Mouse (Mus musculus) heart, embryonic 13.5 days (tissue): ENCODE results near the gene Scn5a. TPM values are rescaled to one million over a fixed set of nuclear protein-coding genes. Genes with fewer than 3 reads are reported as not detected.

Experiments
- ATAC-seq: fragments of 200-750 bp; cut with Nextera tagmentation; 2 replicates; pipeline ENCODE4 v1.8.0; 2017; ENCODE audit warnings: moderate TSS enrichment; ENCODE audit not compliant: insufficient number of reproducible peaks, low FRiP score, low TSS enrichment; ENCODE audit errors: extremely low read depth
- H3K27ac ChIP-seq: fragments of 300-500 bp; sonication (generic); replicated peaks from 2 replicates; pipeline ENCODE4 v1.5.1; 2015; ENCODE audit warnings: moderate library complexity, mild to moderate bottlenecking, inconsistent platforms
- H3K27me3 ChIP-seq: fragments of 300-500 bp; sonication (generic); replicated peaks from 2 replicates; pipeline ENCODE4 v1.6.1; 2015; ENCODE audit warnings: mild to moderate bottlenecking, inconsistent platforms
- H3K36me3 ChIP-seq: fragments of 300-500 bp; sonication (generic); 2 replicates; pipeline ENCODE4 v1.6.1; 2015; ENCODE audit warnings: mild to moderate bottlenecking, inconsistent platforms
- H3K4me1 ChIP-seq: fragments of 300-500 bp; sonication (generic); 2 replicates; pipeline ENCODE4 v1.6.1; 2015; ENCODE audit warnings: inconsistent platforms
- H3K4me2 ChIP-seq: fragments of 300-500 bp; sonication (generic); 2 replicates; pipeline ENCODE4 v1.6.1; 2015; ENCODE audit warnings: inconsistent platforms, mild to moderate bottlenecking, moderate library complexity
- H3K4me3 ChIP-seq: fragments of 300-500 bp; sonication (generic); 2 replicates; pipeline ENCODE4 v1.5.1; 2015; ENCODE audit warnings: moderate library complexity, mild to moderate bottlenecking, inconsistent platforms
- H3K9ac ChIP-seq: fragments of 300-500 bp; sonication (generic); 2 replicates; pipeline ENCODE4 v1.6.1; 2015; ENCODE audit warnings: inconsistent platforms, mild to moderate bottlenecking, moderate library complexity
- H3K9me3 ChIP-seq: fragments of 300-500 bp; sonication (generic); 2 replicates; pipeline ENCODE4 v1.6.1; 2016; ENCODE audit warnings: inconsistent platforms
- WGBS: fragments of 180-500 bp; shearing (Covaris S2); methylation state at CpG from one replicate; pipeline ENCODE4 v1.1.7; 2015; ENCODE audit warnings: mixed read lengths; 5-methylcytosine and 5-hydroxymethylcytosine counted together
- polyA plus RNA-seq: library from polyadenylated mRNA; unstranded; fragments of >200 nt; fragmentation: Nextera tagmentation; extraction: Ambion mirVana; gene quantifications from 2 replicates; pipeline ENCODE4 v1.2.1, GENCODE M21; 2015

The Scn5a gene
- polyA plus RNA-seq, 1 experiment from 2014 or later, result 7.8 TPM

DNA sequence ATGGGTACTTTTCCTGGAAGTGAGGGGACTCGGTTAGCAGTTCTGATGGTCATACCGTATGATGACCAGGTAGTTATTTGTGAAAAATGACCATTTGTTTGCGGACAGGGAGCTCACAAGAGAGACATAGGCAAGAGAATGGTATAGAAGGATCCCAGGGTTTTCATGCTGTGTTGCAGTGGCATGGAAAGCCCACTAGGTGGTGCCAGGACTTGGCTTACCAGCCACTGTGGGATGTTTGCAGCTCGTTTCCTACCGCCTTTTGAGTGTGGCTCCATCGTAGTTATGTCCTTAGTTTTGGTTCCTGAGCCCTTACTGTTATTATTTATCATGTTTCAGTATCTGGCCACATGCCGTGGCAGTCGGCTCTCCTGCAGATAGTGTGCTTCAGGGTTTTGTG lies 118.4 kb downstream of the Scn5a start:
- 41% methylated on average over 8 of the region's 8 CpGs for WGBS
- Histone ChIP-seq H3K27ac (no peak overlapping the region), H3K4me1 (peaks cover 18% of the 10 kb centered on the region), H3K36me3 (peaks cover 55% of the 10 kb centered on the region), H3K27me3 (no peaks in the 10 kb centered on the region), H3K9me3 (no peaks in the 10 kb centered on the region), H3K9ac (peak overlapping the region; percentile 55; the same call in 1 of the 2 replicates), H3K4me3 (no peak overlapping the region), H3K4me2 (no peak overlapping the region)
- no peak for ATAC-seq

DNA sequence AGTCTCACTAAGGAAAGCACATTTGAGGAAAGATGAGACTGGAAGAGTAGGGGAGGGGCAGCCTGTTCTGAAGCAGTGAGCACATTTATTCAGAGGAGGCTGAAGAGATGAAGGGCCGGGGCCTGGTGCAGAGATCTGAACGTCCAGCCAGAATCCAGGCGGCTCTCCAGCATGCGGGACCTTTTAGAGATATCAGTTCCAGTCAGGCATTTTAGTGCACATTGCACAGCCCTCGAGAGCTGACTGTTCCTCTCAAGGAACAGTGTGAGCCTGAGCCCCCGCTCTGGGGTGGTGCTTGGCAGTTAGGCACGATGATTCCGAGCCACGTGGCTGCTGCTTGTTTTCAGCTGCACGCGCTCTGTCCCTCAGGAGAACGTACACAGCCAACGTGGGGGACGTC lies 121.7 kb downstream of the Scn5a start:
- Histone ChIP-seq H3K9me3 (no peaks in the 10 kb centered on the region), H3K4me2 (0 out of 2 replicates have a peak overlapping the region, but pooled peaks have one; percentile 8), H3K36me3 (peaks cover 50% of the 10 kb centered on the region), H3K4me1 (peaks cover 22% of the 10 kb centered on the region), H3K4me3 (no peak overlapping the region), H3K27ac (no peak overlapping the region), H3K27me3 (no peaks in the 10 kb centered on the region), H3K9ac (no peak overlapping the region)
- 59% methylated on average over 14 of the region's 14 CpGs for WGBS
- ATAC-seq, result no peak

DNA sequence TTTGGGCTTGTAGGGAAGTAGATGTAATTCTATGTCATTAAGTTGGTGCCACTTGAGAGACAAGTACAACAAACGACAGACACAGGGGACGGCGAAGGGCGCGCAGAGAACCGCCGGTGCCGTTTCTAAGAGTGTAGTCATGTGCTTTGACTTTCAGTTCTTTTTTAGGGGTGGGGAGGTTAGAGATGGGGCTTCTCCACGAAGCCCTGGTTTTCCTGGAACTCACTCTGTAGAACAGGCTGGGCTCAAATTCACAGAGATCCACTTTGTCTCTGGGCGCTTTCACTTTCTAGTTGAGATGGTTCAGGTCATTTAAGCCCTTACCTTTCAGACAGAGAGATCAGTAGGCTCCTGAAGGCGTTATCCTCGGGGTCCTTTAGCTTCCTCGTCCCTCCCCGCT lies 122.8 kb downstream of the Scn5a start:
- Histone ChIP-seq H3K9ac (no peak overlapping the region), H3K4me1 (peaks cover 22% of the 10 kb centered on the region), H3K9me3 (no peaks in the 10 kb centered on the region), H3K27me3 (no peaks in the 10 kb centered on the region), H3K27ac (no peak overlapping the region), H3K4me2 (no peak overlapping the region), H3K4me3 (no peak overlapping the region), H3K36me3 (peaks cover 57% of the 10 kb centered on the region)
- 80% methylated on average over 14 of the region's 14 CpGs for WGBS
- ATAC-seq, result no peak

DNA sequence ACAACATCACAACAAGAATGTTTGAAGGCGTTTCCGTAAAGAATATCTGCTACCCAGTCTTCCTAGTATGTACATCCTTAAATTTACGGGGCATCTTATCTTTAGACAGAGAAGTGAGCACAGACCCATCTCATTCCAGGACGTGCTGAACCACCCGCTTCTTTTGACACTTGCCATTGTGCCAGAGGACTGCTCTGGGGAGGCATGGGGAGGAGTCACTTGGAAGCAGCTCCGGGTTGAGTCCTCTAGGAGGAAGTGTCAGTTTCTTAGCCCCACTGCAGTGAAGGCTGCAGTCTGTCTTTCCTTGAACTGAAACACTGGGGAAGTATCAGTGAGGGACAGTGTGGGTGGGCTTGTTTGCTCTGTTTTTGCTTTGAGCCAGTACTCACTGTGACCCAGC lies 133.1 kb downstream of the Scn5a start:
- peaks cover 38% of the 10 kb centered on the region for H3K36me3 ChIP-seq
- 21% methylated on average over 6 of the region's 6 CpGs for WGBS
- no peaks in the 10 kb centered on the region for H3K27me3 ChIP-seq
- peaks cover 13% of the 10 kb centered on the region for H3K4me1 ChIP-seq
- peak overlapping the region; percentile 96 for H3K9ac ChIP-seq
- H3K9me3 ChIP-seq, result no peaks in the 10 kb centered on the region
- H3K27ac ChIP-seq, result no peak overlapping the region
- peak overlapping the region; percentile 97 for H3K4me2 ChIP-seq
- H3K4me3 ChIP-seq, result peak overlapping the region; percentile 95
- ATAC-seq, result no peak

DNA sequence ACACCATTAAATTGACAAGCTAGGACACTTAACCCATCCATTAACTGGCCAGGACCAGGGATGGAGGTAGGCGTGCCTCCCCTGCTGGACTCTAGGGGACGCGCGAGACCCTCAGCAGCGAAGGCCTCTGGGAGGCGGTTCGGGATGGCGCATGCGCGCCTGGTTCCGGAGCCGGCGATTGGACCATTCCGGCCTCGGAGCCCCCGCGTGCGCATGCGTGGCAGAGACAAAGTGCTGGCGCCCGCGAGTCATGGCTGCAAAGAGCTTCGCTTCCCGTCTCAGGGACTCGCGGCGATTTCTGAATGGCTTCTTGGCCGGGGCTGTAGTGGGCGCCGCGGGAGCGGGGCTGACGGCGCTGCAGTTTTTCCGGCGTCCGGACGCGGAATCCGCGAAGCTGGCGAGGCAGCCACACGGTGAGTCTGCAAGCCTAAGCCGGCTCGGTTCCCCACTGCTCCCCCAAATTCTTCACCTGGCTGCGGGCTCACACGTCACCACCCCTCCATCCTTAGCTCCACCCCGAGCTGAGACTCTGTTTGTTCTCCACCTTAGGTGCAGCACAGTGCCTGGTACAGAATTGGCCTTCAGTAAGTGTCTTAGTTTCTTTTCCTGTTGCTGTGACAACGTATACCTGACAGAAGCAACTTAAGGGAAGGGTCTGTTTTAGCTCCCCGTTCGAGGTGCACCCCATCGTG lies 133.9 kb downstream of the Scn5a start, which contains the start of gene Exog:
TSS of gene Exog (plus strand) at position 206 of the 692 bp plus-strand sequence.
- Histone ChIP-seq H3K9ac (peak within 1 kb of the TSS; percentile 96), H3K27ac (peak within 1 kb of the TSS; percentile 78), H3K4me3 (peak within 1 kb of the TSS; percentile 95), H3K4me2 (peak within 1 kb of the TSS; percentile 97), H3K9me3 (no peaks in the 10 kb centered on the region), H3K36me3 (peaks cover 30% of the 10 kb centered on the region), H3K27me3 (no peaks in the 10 kb centered on the region), H3K4me1 (peaks cover 13% of the 10 kb centered on the region)
- under 1% methylated on average over 52 of the region's 52 CpGs for WGBS
- peak; percentile 87 for ATAC-seq

DNA sequence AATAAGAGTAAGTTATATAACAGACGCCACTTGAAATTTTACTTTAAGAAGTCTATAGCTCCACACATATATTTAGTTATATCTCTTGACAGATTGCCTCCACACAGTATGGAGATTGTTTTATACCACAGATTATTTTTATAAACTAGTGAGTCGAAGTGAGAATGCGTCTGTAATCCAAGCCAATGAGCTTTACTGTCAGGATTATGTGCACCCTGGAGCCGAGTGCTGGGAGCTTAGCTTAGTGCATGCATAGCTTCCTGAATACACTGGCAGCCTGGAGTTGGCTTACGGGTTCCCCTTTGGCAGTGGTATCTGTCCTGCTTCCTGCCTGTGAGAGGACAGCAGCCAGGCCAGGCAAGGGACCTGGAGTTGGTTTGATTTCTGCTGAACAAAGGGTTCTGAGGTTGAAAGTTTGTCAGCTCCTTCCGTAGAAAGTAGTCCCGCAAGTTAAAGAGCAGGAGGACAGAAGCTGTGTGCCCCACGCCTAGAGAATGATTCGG lies 140.3 kb downstream of the Scn5a start:
- Histone ChIP-seq H3K9ac (no peak overlapping the region), H3K9me3 (no peaks in the 10 kb centered on the region), H3K4me1 (no peaks in the 10 kb centered on the region), H3K27me3 (no peaks in the 10 kb centered on the region), H3K4me3 (no peak overlapping the region), H3K27ac (no peak overlapping the region), H3K36me3 (peaks cover 37% of the 10 kb centered on the region), H3K4me2 (no peak overlapping the region)
- WGBS, result 77% methylated on average over 9 of the region's 9 CpGs
- no peak for ATAC-seq

DNA sequence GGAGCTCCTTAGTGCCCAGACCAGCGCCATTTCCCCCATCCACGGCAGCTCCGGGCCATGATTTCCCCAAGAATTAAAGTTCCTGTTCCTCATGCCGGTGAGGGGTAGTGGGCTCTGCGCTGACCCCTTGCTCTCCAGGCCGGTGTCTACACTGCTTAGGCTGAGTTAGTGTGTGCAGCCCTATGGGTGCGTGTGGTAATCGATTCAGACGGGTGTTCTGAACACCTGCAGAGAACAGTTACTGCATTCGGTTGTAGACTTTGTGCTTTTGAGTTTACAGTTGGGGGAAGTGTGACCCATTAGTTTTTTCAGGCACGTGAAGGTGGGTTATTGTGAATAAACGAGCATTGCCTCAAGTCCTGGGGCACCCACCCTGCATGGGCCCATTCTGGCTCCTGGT lies 140.8 kb downstream of the Scn5a start:
- no peak overlapping the region for H3K27ac ChIP-seq
- no peaks in the 10 kb centered on the region for H3K9me3 ChIP-seq
- ATAC-seq, result no peak
- WGBS, result 88% methylated on average over 12 of the region's 12 CpGs
- H3K9ac ChIP-seq, result no peak overlapping the region
- H3K4me1 ChIP-seq, result no peaks in the 10 kb centered on the region
- no peak overlapping the region for H3K4me3 ChIP-seq
- no peaks in the 10 kb centered on the region for H3K27me3 ChIP-seq
- H3K4me2 ChIP-seq, result no peak overlapping the region
- peaks cover 41% of the 10 kb centered on the region for H3K36me3 ChIP-seq

DNA sequence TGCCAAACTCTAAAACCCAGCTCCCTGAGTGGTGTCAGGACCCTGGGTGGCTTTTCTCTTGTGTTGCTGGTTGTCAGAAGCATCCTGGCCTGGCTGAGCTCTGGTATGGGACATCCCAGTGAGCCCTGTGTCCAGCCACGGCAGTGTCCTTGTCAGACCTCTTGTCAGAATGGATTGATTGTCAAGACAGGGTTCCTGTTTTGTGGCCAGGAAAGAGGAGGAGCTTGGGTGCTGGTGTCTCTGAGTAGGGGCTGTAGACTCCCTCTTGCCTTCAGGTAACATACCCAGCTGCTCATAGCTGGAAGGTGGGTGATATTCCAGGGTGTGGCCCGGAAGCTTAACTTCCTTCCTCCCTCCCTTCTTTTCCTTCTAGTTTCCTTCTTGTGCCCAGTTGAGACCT lies 143.0 kb downstream of the Scn5a start:
- no peak overlapping the region for H3K9ac ChIP-seq
- peaks cover 61% of the 10 kb centered on the region for H3K36me3 ChIP-seq
- WGBS, result 50% methylated on average over 2 of the region's 2 CpGs
- no peak overlapping the region for H3K4me2 ChIP-seq
- no peak for ATAC-seq
- H3K4me1 ChIP-seq, result no peaks in the 10 kb centered on the region
- no peaks in the 10 kb centered on the region for H3K9me3 ChIP-seq
- H3K4me3 ChIP-seq, result no peak overlapping the region
- no peaks in the 10 kb centered on the region for H3K27me3 ChIP-seq
- no peak overlapping the region for H3K27ac ChIP-seq

Other genes starting within 250 kb of the Scn5a start
- 79.7 and 88.5 TPM in 2 replicates for gene Acaa1a, start 239.3 kb downstream of the Scn5a start, polyA plus RNA-seq
- gene Myd88, start 237.6 kb downstream of the Scn5a start, polyA plus RNA-seq, result 14.2 and 14.5 TPM in 2 replicates
- 1.2 and 2.6 TPM in 2 replicates for gene Xylb, start 221.6 kb downstream of the Scn5a start, polyA plus RNA-seq
- 0.10 TPM in 1 of 2 replicates, not detected in the other for gene Slc22a14, start 213.5 kb downstream of the Scn5a start, polyA plus RNA-seq
- 13.2 and 17.2 TPM in 2 replicates for gene Acvr2b, start 176.9 kb downstream of the Scn5a start, polyA plus RNA-seq
- 11.8 and 12.4 TPM in 2 replicates for gene Exog, start 134.1 kb downstream of the Scn5a start, polyA plus RNA-seq
- gene Scn10a, start 140.3 kb upstream of the Scn5a start, polyA plus RNA-seq, result 0.75 TPM in 2 replicates
- not detected in 2 replicates for gene Scn11a, start 246.4 kb upstream of the Scn5a start, polyA plus RNA-seq